Mouse (Mus musculus) left cerebral cortex, adult 9 months (tissue): ENCODE data around the gene Lrp5.

ENCODE experiments used
- DNase-seq, 2 experiments: peaks; one replicate each; pipeline ENCODE4 v3.0.0; 2022; ENCODE audit warnings: low spot score in 2 of 2

Gene Lrp5

GRCm38 (mm10) chr19:3656144-3656543, 30.2 kb downstream of the Lrp5 start:
- DNase-seq, result no peak

GRCm38 (mm10) chr19:3654940-3655339, 31.4 kb downstream of the Lrp5 start:
- no peak for DNase-seq

DNA sequence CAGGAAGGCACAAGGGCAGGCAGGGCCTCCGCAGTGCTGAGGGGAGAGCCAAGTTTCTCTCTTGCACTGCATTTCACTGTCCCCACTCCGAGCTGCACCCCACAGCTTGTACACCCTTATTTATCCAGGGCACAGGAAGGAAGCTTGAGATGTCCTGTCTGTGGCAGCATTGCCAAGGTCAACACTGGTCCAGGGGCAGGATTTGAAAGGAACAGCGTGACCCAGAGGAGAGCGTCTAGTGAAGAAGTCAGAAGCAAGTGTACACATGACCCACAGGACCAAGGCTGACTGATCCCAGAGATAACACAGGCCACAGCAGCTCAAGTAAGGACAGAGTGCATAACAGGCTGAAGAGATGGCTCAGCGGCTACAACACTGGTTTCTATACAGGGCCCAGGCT, 32.3 kb downstream of the Lrp5 start:
- no peak for DNase-seq

DNA sequence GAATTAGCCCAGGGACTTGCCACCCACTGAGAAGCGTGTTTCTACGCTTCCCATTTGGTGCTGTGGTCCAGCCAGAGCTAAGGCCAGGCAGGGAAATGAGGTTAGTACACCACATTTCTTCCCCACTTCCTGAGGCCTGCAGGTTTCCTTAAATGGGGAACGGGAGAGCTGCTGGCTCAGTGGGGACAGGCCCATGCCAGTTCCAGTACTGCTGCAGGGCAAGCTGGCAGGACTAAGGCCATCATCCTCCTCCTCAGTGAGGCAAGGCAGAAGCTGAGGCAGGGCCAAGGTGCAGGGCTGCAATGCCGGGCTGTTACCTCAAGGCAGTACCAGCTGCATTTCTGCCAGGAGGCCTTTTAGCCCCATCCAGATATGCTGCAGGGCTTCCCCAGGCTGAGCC, 32.9 kb downstream of the Lrp5 start:
- DNase-seq, result no peak

GRCm38 (mm10) chr19:3651989-3652388, 34.4 kb downstream of the Lrp5 start:
- no peak for DNase-seq

DNA sequence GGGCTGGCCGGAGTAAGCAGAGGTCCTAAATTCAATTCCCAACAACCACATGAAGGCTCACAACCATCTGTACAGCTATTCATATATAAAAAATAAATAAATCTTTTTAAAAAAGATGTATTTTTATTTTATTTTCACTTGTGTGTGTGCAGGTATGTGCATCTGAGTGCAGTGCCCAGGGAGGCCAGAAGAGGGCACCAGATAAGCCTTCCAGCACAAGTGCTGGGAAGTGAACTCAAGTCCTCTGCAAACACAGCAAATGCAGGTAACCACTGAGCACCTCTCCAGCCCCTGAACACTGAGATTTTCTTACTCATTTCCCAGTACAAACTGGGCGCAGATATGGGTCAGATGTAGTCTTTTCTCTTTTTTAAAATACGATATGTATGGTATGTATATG, 35.1 kb downstream of the Lrp5 start:
- no peak for DNase-seq

GRCm38 (mm10) chr19:3650448-3650847, 35.9 kb downstream of the Lrp5 start:
- DNase-seq, result no peak

- no peak for DNase-seq
These were observed 37.4 kb downstream of the Lrp5 start for GRCm38 (mm10) chr19:3648830-3649450.

- no peak for DNase-seq
These were observed 38.4 kb downstream of the Lrp5 start for GRCm38 (mm10) chr19:3647999-3648398.

- no peak for DNase-seq
These were observed 40.6 kb downstream of the Lrp5 start for GRCm38 (mm10) chr19:3645813-3646212.

GRCm38 (mm10) chr19:3645318-3645717, 41.0 kb downstream of the Lrp5 start:
- no peak for DNase-seq

DNA sequence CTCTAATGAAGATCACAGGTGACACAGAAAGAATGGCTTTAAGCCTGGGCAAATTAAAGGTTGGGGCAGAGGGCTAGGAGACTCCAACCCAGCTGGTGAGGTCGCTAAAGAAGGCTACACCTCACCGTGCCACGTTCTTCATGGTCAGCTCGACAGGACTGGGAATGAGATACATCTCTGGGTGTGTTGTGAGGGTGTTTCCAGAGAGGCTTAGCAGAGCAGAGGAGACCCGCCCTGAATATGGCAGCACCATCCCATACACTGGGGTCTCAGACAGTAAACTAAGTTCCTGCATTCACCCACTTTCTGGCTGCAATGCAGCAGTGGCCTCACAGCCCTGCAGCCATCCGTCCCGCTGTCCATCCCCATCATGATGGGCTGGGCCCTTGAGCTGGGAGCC, 46.8 kb downstream of the Lrp5 start:
- DNase-seq, result no peak

GRCm38 (mm10) chr19:3638698-3639097, 47.7 kb downstream of the Lrp5 start:
- peak; percentile 14 to 41 for DNase-seq

GRCm38 (mm10) chr19:3632018-3632417, 54.3 kb downstream of the Lrp5 start:
- no peak for DNase-seq

GRCm38 (mm10) chr19:3631431-3631830, 54.9 kb downstream of the Lrp5 start:
- DNase-seq, result no peak

DNA sequence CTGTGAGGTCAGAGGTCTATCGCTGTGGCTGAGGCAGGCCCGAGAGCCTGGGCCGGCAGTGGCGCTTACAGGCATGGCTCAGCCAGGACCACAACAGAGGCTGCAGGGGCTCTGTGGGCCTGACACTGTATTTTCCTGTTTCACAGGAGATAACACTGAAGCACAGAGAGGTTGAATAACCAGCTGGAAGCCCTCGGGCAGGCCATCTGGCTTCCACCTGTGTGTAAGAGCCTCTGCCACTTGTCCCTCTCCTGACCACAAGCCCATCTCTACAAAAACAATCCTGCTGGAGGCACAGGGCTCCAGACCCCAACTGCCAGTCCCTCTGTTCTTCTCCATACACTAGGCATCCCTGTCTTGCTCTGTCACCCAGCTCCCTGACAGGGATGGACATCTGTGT, 55.9 kb downstream of the Lrp5 start:
- no peak for DNase-seq

- no peak for DNase-seq
These were observed 56.3 kb downstream of the Lrp5 start for GRCm38 (mm10) chr19:3630027-3630426.

GRCm38 (mm10) chr19:3628223-3628622, 58.1 kb downstream of the Lrp5 start:
- no peak for DNase-seq

GRCm38 (mm10) chr19:3625111-3625510, 61.3 kb downstream of the Lrp5 start:
- DNase-seq, result no peak

- DNase-seq, result peak in 1 of 2 experiments; percentile 22
These were observed 62.5 kb downstream of the Lrp5 start for GRCm38 (mm10) chr19:3623824-3624223.

DNA sequence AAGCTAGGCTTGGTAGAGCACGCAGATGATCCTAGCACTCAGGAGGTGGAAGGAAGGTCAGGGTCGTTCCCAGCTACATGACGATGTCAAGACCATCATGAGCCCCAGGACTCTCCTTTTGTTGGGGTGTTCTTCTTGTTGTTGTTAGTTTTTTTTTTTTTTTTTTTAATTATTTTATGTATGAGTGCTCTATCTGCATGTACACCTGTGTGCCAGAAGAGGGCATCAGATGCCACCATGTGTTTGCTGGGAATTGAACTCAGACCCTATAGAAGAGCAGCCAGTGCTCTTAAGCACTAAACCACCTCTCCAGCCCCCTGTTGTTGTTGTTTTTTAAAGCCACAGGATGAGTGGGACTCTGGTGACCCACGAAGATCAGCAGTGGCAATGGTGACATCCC, 63.1 kb downstream of the Lrp5 start:
- no peak for DNase-seq

DNA sequence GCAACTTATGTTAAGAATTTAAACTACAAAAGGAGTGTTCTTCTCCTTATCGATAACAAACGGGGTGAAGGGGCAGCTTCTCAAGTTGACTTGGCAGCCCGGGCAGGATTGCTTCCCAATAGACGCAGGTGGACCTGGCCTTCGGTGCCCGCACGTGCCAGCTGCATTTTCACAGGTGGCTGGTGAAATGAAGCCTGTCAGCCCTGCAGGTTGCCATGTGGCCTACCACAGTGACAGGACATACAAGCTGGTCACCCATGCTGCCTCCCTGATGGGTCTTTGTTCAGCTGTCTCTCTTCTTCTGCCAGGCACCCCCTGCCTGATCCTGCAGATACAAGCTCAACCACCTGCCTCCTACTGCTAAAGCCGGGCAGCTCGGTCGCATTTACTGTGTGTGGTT, 65.5 kb downstream of the Lrp5 start:
- DNase-seq, result no peak

- no peak for DNase-seq
These were observed 67.0 kb downstream of the Lrp5 start for GRCm38 (mm10) chr19:3619359-3619758.

DNA sequence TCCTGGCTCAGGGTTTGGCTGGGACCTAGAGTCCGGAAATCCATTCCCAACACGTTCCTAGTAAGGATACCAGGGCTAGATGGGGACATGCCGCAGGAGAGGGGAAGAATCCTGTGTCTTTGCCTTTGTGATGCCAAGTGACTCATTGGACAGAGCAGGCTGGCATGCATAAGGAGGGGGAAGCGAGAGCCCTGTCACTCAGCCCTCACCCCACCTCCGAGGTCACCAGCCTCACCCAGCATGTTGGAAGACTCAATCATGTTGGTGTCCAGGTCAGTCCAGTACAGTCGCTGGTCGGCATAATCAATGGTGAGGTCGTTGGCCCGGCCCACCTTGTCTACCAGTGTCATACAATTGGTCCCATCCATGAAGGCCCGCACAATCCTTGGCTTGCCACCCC, 72.4 kb downstream of the Lrp5 start:
- DNase-seq, result no peak
